Mouse (Mus musculus) macrophage (primary cell): ENCODE measurements around the gene Tmem56. TPM values are rescaled to one million over a fixed set of nuclear protein-coding genes. Genes with fewer than 3 reads are reported as not detected.

Experiments used
- H3K27ac ChIP-seq: fragments of 350-480 bp; formaldehyde crosslinking; 2 replicates; pipeline ENCODE4 v1.9.0; 2021
- H3K36me3 ChIP-seq: fragments of 350-480 bp; formaldehyde crosslinking; 2 replicates; pipeline ENCODE4 v1.9.0; 2021; ENCODE audit errors: inconsistent target
- H3K4me3 ChIP-seq: fragments of 350-480 bp; formaldehyde crosslinking; 2 replicates; pipeline ENCODE4 v1.9.0; 2021; ENCODE audit errors: inconsistent target
- H3K79me2 ChIP-seq: fragments of 350-480 bp; formaldehyde crosslinking; 2 replicates; pipeline ENCODE4 v1.9.0; 2021; ENCODE audit errors: inconsistent target
- WGBS: methylation state at CpG from one replicate; pipeline ENCODE4 v1.1.7; 2026; ENCODE audit warnings: inconsistent platforms; ENCODE audit not compliant: missing documents; 5-methylcytosine and 5-hydroxymethylcytosine counted together
- polyA plus RNA-seq: library from polyadenylated mRNA; stranded (reverse); fragments of 250-400 nt; gene quantifications from 3 replicates; pipeline ENCODE4 v1.2.4, GENCODE M21; 2018; ENCODE audit warnings: inconsistent platforms

Tmem56 gene
- polyA plus RNA-seq, 1 experiment from 2014 or later = not detected

GRCm38 (mm10) chr3:121176011-121176410 lies 106.9 kb downstream of the Tmem56 start:
- Histone ChIP-seq H3K4me3 (no peak overlapping the region), H3K79me2 (no peaks in the 10 kb centered on the region), H3K27ac (no peak overlapping the region), H3K36me3 (no peaks in the 10 kb centered on the region)
- 100% methylated on average over 1 of the region's 1 CpGs for WGBS

- WGBS = 65% methylated on average over 8 of the region's 9 CpGs
- Histone ChIP-seq H3K36me3 (no peaks in the 10 kb centered on the region), H3K27ac (no peak overlapping the region), H3K79me2 (no peaks in the 10 kb centered on the region), H3K4me3 (no peak overlapping the region)
Observed at GRCm38 (mm10) chr3:121174248-121174945, 108.5 kb downstream of the Tmem56 start.

- WGBS = 90% methylated on average over 1 of the region's 2 CpGs
- Histone ChIP-seq H3K4me3 (no peak overlapping the region), H3K27ac (no peak overlapping the region), H3K36me3 (no peaks in the 10 kb centered on the region), H3K79me2 (no peaks in the 10 kb centered on the region)
Observed at GRCm38 (mm10) chr3:121172718-121173117, 110.2 kb downstream of the Tmem56 start.

- Histone ChIP-seq H3K4me3 (no peak overlapping the region), H3K79me2 (no peaks in the 10 kb centered on the region), H3K27ac (no peak overlapping the region), H3K36me3 (no peaks in the 10 kb centered on the region)
- 29% methylated on average over 6 of the region's 6 CpGs for WGBS
Observed at GRCm38 (mm10) chr3:121171872-121172265, 111.0 kb downstream of the Tmem56 start.

GRCm38 (mm10) chr3:121171243-121171871 lies 111.5 kb downstream of the Tmem56 start, which contains the start of gene Rwdd3:
Gene Rwdd3, minus strand, starts transcription at chr3:121171695.
- H3K36me3 ChIP-seq = no peaks in the 10 kb centered on the region
- H3K4me3 ChIP-seq = peak within 1 kb of the TSS; percentile 39
- 1% methylated on average over 39 of the region's 40 CpGs for WGBS
- H3K79me2 ChIP-seq = no peaks in the 10 kb centered on the region
- H3K27ac ChIP-seq = no peak within 1 kb of the TSS

- Histone ChIP-seq H3K4me3 (peak overlapping the region; percentile 39), H3K79me2 (no peaks in the 10 kb centered on the region), H3K27ac (no peak overlapping the region), H3K36me3 (no peaks in the 10 kb centered on the region)
- 44% methylated on average over 7 of the region's 7 CpGs for WGBS
Observed at GRCm38 (mm10) chr3:121170631-121171030, 112.3 kb downstream of the Tmem56 start.

- no peak overlapping the region for H3K27ac ChIP-seq
- no peaks in the 10 kb centered on the region for H3K79me2 ChIP-seq
- no peak overlapping the region for H3K4me3 ChIP-seq
- H3K36me3 ChIP-seq = no peaks in the 10 kb centered on the region
- WGBS = 88% methylated on average over 15 of the region's 15 CpGs
Observed at GRCm38 (mm10) chr3:121169092-121169942, 113.6 kb downstream of the Tmem56 start.

GRCm38 (mm10) chr3:121168581-121168980 lies 114.3 kb downstream of the Tmem56 start:
- WGBS = 95% methylated on average over 8 of the region's 8 CpGs
- Histone ChIP-seq H3K79me2 (no peaks in the 10 kb centered on the region), H3K27ac (no peak overlapping the region), H3K36me3 (no peaks in the 10 kb centered on the region), H3K4me3 (no peak overlapping the region)

- Histone ChIP-seq H3K79me2 (no peaks in the 10 kb centered on the region), H3K4me3 (no peak overlapping the region), H3K36me3 (no peaks in the 10 kb centered on the region), H3K27ac (no peak overlapping the region)
- 56% methylated on average over 7 of the region's 7 CpGs for WGBS
Observed at GRCm38 (mm10) chr3:121163271-121163819, 119.6 kb downstream of the Tmem56 start.

GRCm38 (mm10) chr3:121161661-121162060 lies 121.2 kb downstream of the Tmem56 start:
- Histone ChIP-seq H3K4me3 (no peak overlapping the region), H3K79me2 (no peaks in the 10 kb centered on the region), H3K36me3 (no peaks in the 10 kb centered on the region), H3K27ac (no peak overlapping the region)
- 53% methylated on average over 2 of the region's 2 CpGs for WGBS

GRCm38 (mm10) chr3:121160424-121160823 lies 122.5 kb downstream of the Tmem56 start:
- Histone ChIP-seq H3K27ac (no peak overlapping the region), H3K4me3 (no peak overlapping the region), H3K79me2 (no peaks in the 10 kb centered on the region), H3K36me3 (no peaks in the 10 kb centered on the region)
- WGBS = 8% methylated on average over 4 of the region's 4 CpGs

GRCm38 (mm10) chr3:121159566-121159965 lies 123.3 kb downstream of the Tmem56 start:
- Histone ChIP-seq H3K79me2 (no peaks in the 10 kb centered on the region), H3K27ac (no peak overlapping the region), H3K4me3 (no peak overlapping the region), H3K36me3 (no peaks in the 10 kb centered on the region)
- WGBS = 29% methylated on average over 10 of the region's 10 CpGs

GRCm38 (mm10) chr3:121158901-121159351 lies 124.0 kb downstream of the Tmem56 start:
- 92% methylated on average over 16 of the region's 16 CpGs for WGBS
- no peak overlapping the region for H3K4me3 ChIP-seq
- H3K79me2 ChIP-seq = no peaks in the 10 kb centered on the region
- H3K27ac ChIP-seq = no peak overlapping the region
- H3K36me3 ChIP-seq = no peaks in the 10 kb centered on the region

- H3K27ac ChIP-seq = no peak overlapping the region
- 84% methylated on average over 10 of the region's 10 CpGs for WGBS
- H3K79me2 ChIP-seq = no peaks in the 10 kb centered on the region
- no peak overlapping the region for H3K4me3 ChIP-seq
- no peaks in the 10 kb centered on the region for H3K36me3 ChIP-seq
Observed at GRCm38 (mm10) chr3:121157546-121158330, 125.2 kb downstream of the Tmem56 start.
